In genomic region chr9:101073041-101073986, GRCm38 (mm10) we compare ENCODE assay signal across 8 mouse cellular contexts. TPM values are rescaled to one million over a fixed set of nuclear protein-coding genes. Genes with fewer than 3 reads are reported as not detected.
A peak's percentile ranks its signal among the peaks of the same experiment; 100 is the strongest.
DNase-seq lines count a peak whose midpoint lies in the region; ATAC-seq and TF ChIP-seq lines count a peak whose summit lies in the region.

No protein-coding gene starts in this region.

- no peaks in the 10 kb centered on the region for H3K9me3 ChIP-seq in embryonic facial prominence, embryonic 15.5 days (replicated peaks)
- 0 out of 2 replicates have a peak, but pooled peaks cover 3% of the 10 kb centered on the region for H3K9me3 ChIP-seq in kidney, embryonic 14.5 days (ENCODE audit: control insufficient read depth, low read length)
- no peaks in the 10 kb centered on the region for H3K9me3 ChIP-seq in limb, embryonic 15.5 days

- DNase-seq in 416B (ENCODE audit: low read depth): peak; percentile 100
- peak; percentile 99 for DNase-seq in heart, adult 9 months (ENCODE audit: low spot score in 2 of 2)
- peak; percentile 91 to 96 for DNase-seq in monocyte, adult 2 months (ENCODE audit: low read depth in 1 of 2, low spot score in 2 of 2)
- peak; percentile 99 for DNase-seq in spleen, postnatal 36 days (ENCODE audit: low spot score in 2 of 2)

- no peaks in the 10 kb centered on the region for H3K36me3 ChIP-seq in embryonic facial prominence, embryonic 15.5 days
- H3K36me3 ChIP-seq in kidney, embryonic 14.5 days (ENCODE audit: control insufficient read depth, insufficient read depth, low read length): no peaks in the 10 kb centered on the region
- H3K36me3 ChIP-seq in limb, embryonic 15.5 days: no peaks in the 10 kb centered on the region

- TF ChIP-seq CTCF in bone marrow, adult 2 months (IDR thresholded peaks at IDR 0.05; ENCODE audit: control insufficient read depth, insufficient read depth, low read length): no peak

- peak; percentile 35; the same call in 1 of the 2 replicates for TF ChIP-seq POLR2A in bone marrow, adult 2 months (IDR thresholded peaks at IDR 0.05; ENCODE audit: borderline replicate concordance, control insufficient read depth, low read depth, low read length)

- H3K4me3 ChIP-seq in bone marrow, adult 2 months (replicated peaks; ENCODE audit: control insufficient read depth, low read depth, low read length): peak overlapping the region; percentile 97
- H3K4me3 ChIP-seq in embryonic facial prominence, embryonic 15.5 days (replicated peaks): peak overlapping the region; percentile 95
- peak overlapping the region; percentile 97 for H3K4me3 ChIP-seq in kidney, embryonic 14.5 days (ENCODE audit: low read length)
- peak overlapping the region; percentile 96 for H3K4me3 ChIP-seq in limb, embryonic 15.5 days

- H3K4me2 ChIP-seq in embryonic facial prominence, embryonic 15.5 days (replicated peaks): peak overlapping the region; percentile 63
- H3K4me2 ChIP-seq in kidney, embryonic 14.5 days (replicated peaks; ENCODE audit: low read depth, low read length): peak overlapping the region; percentile 56
- peak overlapping the region; percentile 67 for H3K4me2 ChIP-seq in limb, embryonic 15.5 days

- under 1% methylated on average over 65 of the region's 65 CpGs for WGBS in bone marrow, adult 2 months
- WGBS in embryonic facial prominence, embryonic 15.5 days: 1% methylated on average over 63 of the region's 65 CpGs
- whole genome bisulfite sequencing in kidney, embryonic 14.5 days: 1% methylated on average over 59 of the region's 65 CpGs
- 1% methylated on average over 58 of the region's 65 CpGs for WGBS in limb, embryonic 15.5 days

- peak; percentile 96 for ATAC-seq in embryonic facial prominence, embryonic 15.5 days (ENCODE audit: insufficient number of reproducible peaks, low FRiP score, low TSS enrichment, low read depth)
- ATAC-seq in kidney, embryonic 14.5 days (ENCODE audit: low FRiP score, low TSS enrichment): peak; percentile 95
- ATAC-seq in limb, embryonic 15.5 days (ENCODE audit: insufficient number of reproducible peaks, low FRiP score, low TSS enrichment, low read depth): peak; percentile 96

- peak overlapping the region; percentile 96 for H3K9ac ChIP-seq in embryonic facial prominence, embryonic 15.5 days
- H3K9ac ChIP-seq in kidney, embryonic 14.5 days (ENCODE audit: low read depth, low read length): peak overlapping the region; percentile 81
- H3K9ac ChIP-seq in limb, embryonic 15.5 days: peak overlapping the region; percentile 80

- no peaks in the 10 kb centered on the region; the same call in 1 of the 2 replicates for H3K4me1 ChIP-seq in bone marrow, adult 2 months (ENCODE audit: control insufficient read depth, insufficient read depth, low read length)
- peaks cover 9% of the 10 kb centered on the region for H3K4me1 ChIP-seq in embryonic facial prominence, embryonic 15.5 days
- peaks cover 7% of the 10 kb centered on the region for H3K4me1 ChIP-seq in kidney, embryonic 14.5 days (ENCODE audit: control insufficient read depth, insufficient read depth, low read length)
- H3K4me1 ChIP-seq in limb, embryonic 15.5 days: peaks cover 13% of the 10 kb centered on the region

- H3K27me3 ChIP-seq in embryonic facial prominence, embryonic 15.5 days: no peaks in the 10 kb centered on the region
- H3K27me3 ChIP-seq in kidney, embryonic 14.5 days (ENCODE audit: control insufficient read depth, insufficient read depth, low read length): no peaks in the 10 kb centered on the region
- H3K27me3 ChIP-seq in limb, embryonic 15.5 days: no peaks in the 10 kb centered on the region

- peak overlapping the region; percentile 100 for H3K27ac ChIP-seq in bone marrow, adult 2 months (ENCODE audit: control insufficient read depth, insufficient read depth, low read depth, low read length, poor library complexity)
- H3K27ac ChIP-seq in embryonic facial prominence, embryonic 15.5 days (replicated peaks): peak overlapping the region; percentile 96
- peak overlapping the region; percentile 86 for H3K27ac ChIP-seq in kidney, embryonic 14.5 days (ENCODE audit: low read depth, low read length)
- H3K27ac ChIP-seq in limb, embryonic 15.5 days: peak overlapping the region; percentile 92

RNA-seq across cellular contexts. Expression of gene Msl2, which starts 0.6 kb away (rescaled TPM):
- polyA plus RNA-seq in bone marrow, adult 2 months (2011; ENCODE audit: insufficient read depth, insufficient read length, low replicate concordance, missing spikeins): 17.5 and 28.9 TPM in 2 replicates
- polyA plus RNA-seq in embryonic facial prominence, embryonic 15.5 days (2015; fragmentation: Nextera tagmentation; extraction: Ambion mirVana): 5.3 and 5.9 TPM in 2 replicates
- 9.7 and 11.9 TPM in 2 replicates for polyA plus RNA-seq in kidney, embryonic 14.5 days (2014; fragmentation: Nextera tagmentation; extraction: Ambion mirVana)
- polyA plus RNA-seq in limb, embryonic 15.5 days (2015; fragmentation: Nextera tagmentation; extraction: Ambion mirVana): 3.7 and 5.4 TPM in 2 replicates

RNA-seq across cellular contexts. Expression of gene Pccb, which starts 38.6 kb away (rescaled TPM):
- 12.3 and 19.1 TPM in 2 replicates for polyA plus RNA-seq in bone marrow, adult 2 months (2011; ENCODE audit: insufficient read depth, insufficient read length, low replicate concordance, missing spikeins)
- 24.7 and 24.9 TPM in 2 replicates for polyA plus RNA-seq in embryonic facial prominence, embryonic 15.5 days (2015; fragmentation: Nextera tagmentation; extraction: Ambion mirVana)
- polyA plus RNA-seq in kidney, embryonic 14.5 days (2014; fragmentation: Nextera tagmentation; extraction: Ambion mirVana): 19.2 and 21.0 TPM in 2 replicates
- 25.7 and 27.0 TPM in 2 replicates for polyA plus RNA-seq in limb, embryonic 15.5 days (2015; fragmentation: Nextera tagmentation; extraction: Ambion mirVana)

Comparison
In these comparisons a context has a peak if more than half of its experiments do, and no peak if none do; other contexts are left out.
1. Peak in every context shown above with its lines: DNase-seq, ATAC-seq, H3K4me3 ChIP-seq and H3K27ac ChIP-seq.